Mouse (Mus musculus): ENCODE measurements around the gene Olfr355. TPM values are rescaled to one million over a fixed set of nuclear protein-coding genes. Genes with fewer than 3 reads are reported as not detected.

Olfr355 gene
- not detected in 2 replicates for polyA plus RNA-seq (2015; fragmentation: Nextera tagmentation; extraction: Ambion mirVana)

GRCm38 (mm10) chr2:36928797-36929196 is at the start of gene Olfr355:
Olfr355 (minus strand) TSS chr2:36928897.
- no peak within 1 kb of the TSS for H3K4me2 ChIP-seq (ENCODE audit: low read depth, low read length)
- H3K27ac ChIP-seq (ENCODE audit: low read length): no peak within 1 kb of the TSS
- no peak for ATAC-seq (replicated peaks; ENCODE audit: extremely low read depth, insufficient read depth, low FRiP score)
- no peak within 1 kb of the TSS for H3K9ac ChIP-seq (ENCODE audit: low read length)
- H3K4me3 ChIP-seq (ENCODE audit: low read length): no peak within 1 kb of the TSS
- peaks cover 2% of the 10 kb centered on the region; the same call in 1 of the 2 replicates for H3K9me3 ChIP-seq (replicated peaks; ENCODE audit: control insufficient read depth, low read length)
- H3K4me1 ChIP-seq (ENCODE audit: control insufficient read depth, insufficient read depth, low read length): no peaks in the 10 kb centered on the region
- no peaks in the 10 kb centered on the region for H3K36me3 ChIP-seq (ENCODE audit: control insufficient read depth, insufficient read depth)
- H3K27me3 ChIP-seq (ENCODE audit: control insufficient read depth, insufficient read depth, low read length): no peaks in the 10 kb centered on the region

GRCm38 (mm10) chr2:36936821-36937220 is 8.1 kb upstream of the Olfr355 start, which contains the start of gene Olfr356:
Olfr356 (plus strand) TSS chr2:36937121.
- Histone ChIP-seq H3K4me3 (ENCODE audit: low read length) (no peak within 1 kb of the TSS), H3K36me3 (ENCODE audit: control insufficient read depth, insufficient read depth) (no peaks in the 10 kb centered on the region), H3K9ac (ENCODE audit: low read length) (no peak within 1 kb of the TSS), H3K27ac (ENCODE audit: low read length) (no peak within 1 kb of the TSS), H3K4me1 (ENCODE audit: control insufficient read depth, insufficient read depth, low read length) (no peaks in the 10 kb centered on the region), H3K9me3 (replicated peaks; ENCODE audit: control insufficient read depth, low read length) (no peaks in the 10 kb centered on the region; the same call in none of the 2 replicates), H3K4me2 (ENCODE audit: low read depth, low read length) (no peak within 1 kb of the TSS), H3K27me3 (ENCODE audit: control insufficient read depth, insufficient read depth, low read length) (no peaks in the 10 kb centered on the region)
- WGBS: 78% methylated on average over 2 of the region's 2 CpGs
- ATAC-seq (replicated peaks; ENCODE audit: extremely low read depth, insufficient read depth, low FRiP score): no peak

- Histone ChIP-seq H3K4me1 (ENCODE audit: control insufficient read depth, insufficient read depth, low read length) (no peaks in the 10 kb centered on the region), H3K4me3 (ENCODE audit: low read length) (no peak within 1 kb of the TSS), H3K9me3 (replicated peaks; ENCODE audit: control insufficient read depth, low read length) (peaks cover 6% of the 10 kb centered on the region; the same call in 1 of the 2 replicates), H3K4me2 (ENCODE audit: low read depth, low read length) (no peak within 1 kb of the TSS), H3K27me3 (ENCODE audit: control insufficient read depth, insufficient read depth, low read length) (no peaks in the 10 kb centered on the region), H3K9ac (ENCODE audit: low read length) (no peak within 1 kb of the TSS), H3K27ac (ENCODE audit: low read length) (no peak within 1 kb of the TSS), H3K36me3 (ENCODE audit: control insufficient read depth, insufficient read depth) (no peaks in the 10 kb centered on the region)
- no peak for ATAC-seq (replicated peaks; ENCODE audit: extremely low read depth, insufficient read depth, low FRiP score)
Measured at GRCm38 (mm10) chr2:36905380-36905779, 23.3 kb downstream of the Olfr355 start, which contains the start of gene Olfr354. Olfr354 (plus strand) TSS chr2:36905680.

- Histone ChIP-seq H3K36me3 (ENCODE audit: control insufficient read depth, insufficient read depth) (no peaks in the 10 kb centered on the region), H3K9ac (ENCODE audit: low read length) (no peak overlapping the region), H3K27ac (ENCODE audit: low read length) (no peak overlapping the region), H3K9me3 (replicated peaks; ENCODE audit: control insufficient read depth, low read length) (peaks cover 2% of the 10 kb centered on the region; the same call in 1 of the 2 replicates), H3K4me3 (ENCODE audit: low read length) (no peak overlapping the region), H3K4me1 (ENCODE audit: control insufficient read depth, insufficient read depth, low read length) (no peaks in the 10 kb centered on the region), H3K4me2 (ENCODE audit: low read depth, low read length) (no peak overlapping the region), H3K27me3 (ENCODE audit: control insufficient read depth, insufficient read depth, low read length) (no peaks in the 10 kb centered on the region)
- no peak for ATAC-seq (replicated peaks; ENCODE audit: extremely low read depth, insufficient read depth, low FRiP score)
Measured at GRCm38 (mm10) chr2:36897114-36897513, 31.6 kb downstream of the Olfr355 start.

- no peaks in the 10 kb centered on the region for H3K27me3 ChIP-seq (ENCODE audit: control insufficient read depth, insufficient read depth, low read length)
- H3K9ac ChIP-seq (ENCODE audit: low read length): no peak within 1 kb of the TSS
- H3K4me1 ChIP-seq (ENCODE audit: control insufficient read depth, insufficient read depth, low read length): no peaks in the 10 kb centered on the region
- ATAC-seq (replicated peaks; ENCODE audit: extremely low read depth, insufficient read depth, low FRiP score): no peak
- H3K9me3 ChIP-seq (replicated peaks; ENCODE audit: control insufficient read depth, low read length): no peaks in the 10 kb centered on the region; the same call in 1 of the 2 replicates
- no peak within 1 kb of the TSS for H3K4me3 ChIP-seq (ENCODE audit: low read length)
- no peak within 1 kb of the TSS for H3K27ac ChIP-seq (ENCODE audit: low read length)
- H3K36me3 ChIP-seq (ENCODE audit: control insufficient read depth, insufficient read depth): no peaks in the 10 kb centered on the region
- no peak within 1 kb of the TSS for H3K4me2 ChIP-seq (ENCODE audit: low read depth, low read length)
Measured at GRCm38 (mm10) chr2:36892836-36893235, 35.9 kb downstream of the Olfr355 start, which contains the start of gene Olfr353. Olfr353 (minus strand) TSS chr2:36892936.

Other genes starting within 250 kb of the Olfr355 start
- not detected in 2 replicates for gene Olfr346, start 243.1 kb downstream of the Olfr355 start, polyA plus RNA-seq (2015; fragmentation: Nextera tagmentation; extraction: Ambion mirVana)
- gene Olfr347, start 197.0 kb downstream of the Olfr355 start, polyA plus RNA-seq (2015; fragmentation: Nextera tagmentation; extraction: Ambion mirVana): not detected in 2 replicates
- not detected in 2 replicates for gene Olfr348, start 144.6 kb downstream of the Olfr355 start, polyA plus RNA-seq (2015; fragmentation: Nextera tagmentation; extraction: Ambion mirVana)
- not detected in 2 replicates for gene Olfr50, start 138.4 kb downstream of the Olfr355 start, polyA plus RNA-seq (2015; fragmentation: Nextera tagmentation; extraction: Ambion mirVana)
- gene Olfr3, start 111.9 kb downstream of the Olfr355 start, polyA plus RNA-seq (2015; fragmentation: Nextera tagmentation; extraction: Ambion mirVana): not detected in 2 replicates
- not detected in 2 replicates for gene Olfr350, start 82.6 kb downstream of the Olfr355 start, polyA plus RNA-seq (2015; fragmentation: Nextera tagmentation; extraction: Ambion mirVana)
- not detected in 2 replicates for gene Olfr351, start 66.2 kb downstream of the Olfr355 start, polyA plus RNA-seq (2015; fragmentation: Nextera tagmentation; extraction: Ambion mirVana)
- not detected in 2 replicates for gene Olfr352, start 60.4 kb downstream of the Olfr355 start, polyA plus RNA-seq (2015; fragmentation: Nextera tagmentation; extraction: Ambion mirVana)
- not detected in 2 replicates for gene Olfr353, start 36.0 kb downstream of the Olfr355 start, polyA plus RNA-seq (2015; fragmentation: Nextera tagmentation; extraction: Ambion mirVana)
- gene Olfr354, start 23.2 kb downstream of the Olfr355 start, polyA plus RNA-seq (2015; fragmentation: Nextera tagmentation; extraction: Ambion mirVana): not detected in 2 replicates
- gene Olfr356, start 8.2 kb upstream of the Olfr355 start, polyA plus RNA-seq (2015; fragmentation: Nextera tagmentation; extraction: Ambion mirVana): not detected in 2 replicates
- not detected in 2 replicates for gene Olfr357, start 64.9 kb upstream of the Olfr355 start, polyA plus RNA-seq (2015; fragmentation: Nextera tagmentation; extraction: Ambion mirVana)
- gene Olfr358, start 80.4 kb upstream of the Olfr355 start, polyA plus RNA-seq (2015; fragmentation: Nextera tagmentation; extraction: Ambion mirVana): not detected in 2 replicates
- gene Olfr360, start 136.8 kb upstream of the Olfr355 start, polyA plus RNA-seq (2015; fragmentation: Nextera tagmentation; extraction: Ambion mirVana): not detected in 2 replicates
- gene Olfr361, start 160.4 kb upstream of the Olfr355 start, polyA plus RNA-seq (2015; fragmentation: Nextera tagmentation; extraction: Ambion mirVana): not detected in 2 replicates
- gene Olfr362, start 189.0 kb upstream of the Olfr355 start, polyA plus RNA-seq (2015; fragmentation: Nextera tagmentation; extraction: Ambion mirVana): not detected in 2 replicates
- not detected in 2 replicates for gene Olfr364-ps1, start 210.4 kb upstream of the Olfr355 start, polyA plus RNA-seq (2015; fragmentation: Nextera tagmentation; extraction: Ambion mirVana)

All from heart, embryonic 16.5 days (tissue).